Mouse (Mus musculus) ES-Bruce4 (cell line): ENCODE data around the gene Stk11ip. TPM values are rescaled to one million over a fixed set of nuclear protein-coding genes. Genes with fewer than 3 reads are reported as not detected.

Source experiments
- H3K27ac ChIP-seq: 2 replicates; pipeline ENCODE4 v1.5.1; 2012; ENCODE audit warnings: low read length, inconsistent platforms; ENCODE audit not compliant: insufficient read depth
- H3K27me3 ChIP-seq: 2 replicates; pipeline ENCODE4 v1.6.1; 2012; ENCODE audit warnings: mild to moderate bottlenecking, low read length, inconsistent platforms; ENCODE audit not compliant: control insufficient read depth, poor library complexity, insufficient read depth, severe bottlenecking
- H3K36me3 ChIP-seq: 2 replicates; pipeline ENCODE4 v1.6.1; 2012; ENCODE audit warnings: inconsistent platforms, mild to moderate bottlenecking, low read length, moderate library complexity; ENCODE audit not compliant: control insufficient read depth, poor library complexity, insufficient read depth, severe bottlenecking
- H3K4me1 ChIP-seq: one replicate; pipeline ENCODE4 v1.8.1; 2011; ENCODE audit warnings: low read length; ENCODE audit not compliant: control insufficient read depth, insufficient read depth
- H3K4me3 ChIP-seq: 2 replicates; pipeline ENCODE4 v1.5.1; 2011; ENCODE audit warnings: low read depth, mild to moderate bottlenecking, low read length
- H3K9ac ChIP-seq: 2 replicates; pipeline ENCODE4 v1.6.1; 2012; ENCODE audit warnings: low read depth, mild to moderate bottlenecking, inconsistent platforms; ENCODE audit not compliant: poor library complexity, severe bottlenecking
- H3K9me3 ChIP-seq: replicated peaks from 2 replicates; pipeline ENCODE4 v1.6.1; 2012; ENCODE audit warnings: mild to moderate bottlenecking, low read length, inconsistent platforms; ENCODE audit not compliant: control insufficient read depth, poor library complexity, insufficient read depth, severe bottlenecking
- CTCF ChIP-seq: IDR thresholded peaks from one replicate; pipeline ENCODE4 v1.8.1; 2011; ENCODE audit warnings: low read depth, low read length
- EP300 ChIP-seq: IDR thresholded peaks from 2 replicates; pipeline ENCODE4 v1.6.1; 2011; ENCODE audit warnings: low read depth, low read length; ENCODE audit not compliant: insufficient read depth
- POLR2A ChIP-seq: IDR thresholded peaks from one replicate; pipeline ENCODE4 v1.8.1; 2011; ENCODE audit warnings: low read length; ENCODE audit not compliant: insufficient read depth
- polyA plus RNA-seq: library from polyadenylated mRNA; stranded (reverse); fragments of >200 nt; gene quantifications from 2 replicates; pipeline ENCODE4 v1.2.4, GENCODE M21; 2011; ENCODE audit warnings: low read depth; ENCODE audit not compliant: missing spikeins, insufficient read depth, insufficient read length

Stk11ip gene
- polyA plus RNA-seq, 1 experiment, result 22.7 TPM

- Histone ChIP-seq H3K27ac (no peak overlapping the region), H3K4me1 (peaks cover 4% of the 10 kb centered on the region), H3K4me3 (no peak overlapping the region), H3K36me3 (no peaks in the 10 kb centered on the region), H3K9me3 (no peaks in the 10 kb centered on the region), H3K27me3 (no peaks in the 10 kb centered on the region), H3K9ac (no peak overlapping the region)
- TF ChIP-seq CTCF (no peak), EP300 (no peak), POLR2A (no peak)
These were observed 61.7 kb downstream of the Stk11ip start for GRCm38 (mm10) chr1:75583034-75583433.

- peaks cover 4% of the 10 kb centered on the region for H3K4me1 ChIP-seq
- H3K9me3 ChIP-seq, result no peaks in the 10 kb centered on the region
- no peak overlapping the region for H3K4me3 ChIP-seq
- no peak overlapping the region for H3K9ac ChIP-seq
- no peak for TF ChIP-seq POLR2A
- no peak for TF ChIP-seq EP300
- no peak for TF ChIP-seq CTCF
- no peaks in the 10 kb centered on the region for H3K36me3 ChIP-seq
- no peak overlapping the region for H3K27ac ChIP-seq
- no peaks in the 10 kb centered on the region for H3K27me3 ChIP-seq
These were observed 65.5 kb downstream of the Stk11ip start for GRCm38 (mm10) chr1:75586791-75587190.

Other genes with a start within 250 kb of the Stk11ip start
- not detected in 2 replicates for gene Resp18, start 243.1 kb upstream of the Stk11ip start, polyA plus RNA-seq
- 104 and 105 TPM in 2 replicates for gene Dnpep, start 203.5 kb upstream of the Stk11ip start, polyA plus RNA-seq
- gene Des, start 161.2 kb upstream of the Stk11ip start, polyA plus RNA-seq, result 18.2 and 23.3 TPM in 2 replicates
- 18.0 and 19.8 TPM in 2 replicates for gene Speg, start 146.2 kb upstream of the Stk11ip start, polyA plus RNA-seq
- 35.2 and 36.5 TPM in 2 replicates for gene Gmppa, start 85.6 kb upstream of the Stk11ip start, polyA plus RNA-seq
- not detected in 2 replicates for gene Asic4, start 71.1 kb upstream of the Stk11ip start, polyA plus RNA-seq
- gene Chpf, start 42.2 kb upstream of the Stk11ip start, polyA plus RNA-seq, result 13.3 and 15.1 TPM in 2 replicates
- 0.27 and 0.53 TPM in 2 replicates for gene Tmem198, start 42.0 kb upstream of the Stk11ip start, polyA plus RNA-seq
- 32.6 and 32.9 TPM in 2 replicates for gene Obsl1, start 15.1 kb upstream of the Stk11ip start, polyA plus RNA-seq
- 1.9 and 2.4 TPM in 2 replicates for gene Inha, start 14.5 kb upstream of the Stk11ip start, polyA plus RNA-seq
- gene Slc4a3, start 24.7 kb downstream of the Stk11ip start, polyA plus RNA-seq, result 6.6 and 7.4 TPM in 2 replicates